Mouse (Mus musculus) adrenal gland, adult 8-10 months (tissue): ENCODE data around the gene Ncl. TPM values are rescaled to one million over a fixed set of nuclear protein-coding genes. Genes with fewer than 3 reads are reported as not detected.
"Not testable (repeated sequence)": the region's sequence is repeated elsewhere in the genome, so short reads cannot be mapped to it uniquely, and the experiment has no call there.

Experiments used
- DNase-seq: peaks from one replicate; pipeline ENCODE4 v3.0.0; 2022
- total RNA-seq, 4 experiments: library from RNA; stranded (reverse); gene quantifications; 2 replicates each; pipeline ENCODE4 v1.2.4; 2022

The Ncl gene
- total RNA-seq, 4 experiments from 2014 or later: 181 to 250 (median 204) TPM

GRCm38 (mm10) chr1:86358229-86358905, 833 bp downstream of the Ncl start:
- DNase-seq: no peak

GRCm38 (mm10) chr1:86354186-86354585, 5.0 kb downstream of the Ncl start:
- peak; percentile 49 for DNase-seq

DNA sequence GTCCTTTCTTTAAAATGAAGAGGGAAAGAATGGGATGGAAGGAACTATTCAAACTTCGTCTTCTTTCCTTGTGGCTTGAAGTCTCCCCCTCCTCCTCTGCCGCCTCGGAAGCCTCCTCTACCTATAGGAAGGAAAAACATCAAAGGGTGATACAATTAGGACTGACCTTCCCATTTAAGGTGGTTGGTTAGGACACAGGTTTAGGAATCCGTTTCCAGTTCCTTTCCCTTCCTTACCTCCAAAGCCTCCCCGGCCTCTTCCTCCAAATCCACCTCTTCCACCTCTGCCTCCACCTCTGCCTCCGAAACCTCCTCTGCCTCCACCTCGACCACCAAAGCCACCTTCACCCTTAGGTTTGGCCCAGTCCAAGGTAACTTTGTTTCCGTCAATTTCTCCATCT, 8.6 kb downstream of the Ncl start:
- no peak for DNase-seq

DNA sequence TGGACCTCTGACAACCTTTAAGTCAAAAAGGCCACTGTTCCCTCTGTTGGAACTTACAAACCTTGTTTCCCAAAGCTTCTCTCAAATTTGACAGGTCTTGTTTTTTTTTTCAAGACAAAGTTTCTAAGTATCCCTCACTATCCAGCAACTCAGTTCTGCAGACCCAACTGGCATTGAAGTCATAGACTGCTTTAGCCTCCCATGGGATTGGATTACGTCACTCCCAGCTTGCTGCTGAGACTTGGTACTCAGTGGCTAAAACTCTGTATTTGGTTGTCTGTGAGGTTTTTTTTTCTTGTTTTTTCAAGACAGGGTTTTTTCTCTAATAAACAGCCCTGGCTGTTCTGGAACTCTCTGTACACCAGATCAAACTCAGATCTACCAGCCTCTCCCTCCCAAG, 9.5 kb downstream of the Ncl start:
- DNase-seq: no peak

DNA sequence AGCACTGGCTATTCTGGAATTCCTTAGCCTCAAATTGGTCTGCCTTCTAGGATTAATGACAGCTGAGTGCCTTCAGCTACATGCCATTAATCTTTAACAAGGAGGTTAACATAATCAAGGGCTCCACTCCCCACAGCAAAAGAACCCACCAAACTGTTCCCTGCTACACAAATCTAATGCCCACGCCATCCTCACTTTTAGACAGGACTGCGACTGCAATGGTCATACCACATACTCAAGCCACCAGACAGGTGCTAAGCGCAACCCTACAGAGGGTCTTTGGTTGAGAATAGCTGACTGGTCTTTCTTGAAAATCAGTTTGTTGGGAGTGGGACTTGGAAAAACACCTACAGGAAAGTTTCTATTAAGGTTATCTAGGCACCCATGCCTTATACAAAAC, 10.0 kb downstream of the Ncl start:
- DNase-seq: no peak

DNA sequence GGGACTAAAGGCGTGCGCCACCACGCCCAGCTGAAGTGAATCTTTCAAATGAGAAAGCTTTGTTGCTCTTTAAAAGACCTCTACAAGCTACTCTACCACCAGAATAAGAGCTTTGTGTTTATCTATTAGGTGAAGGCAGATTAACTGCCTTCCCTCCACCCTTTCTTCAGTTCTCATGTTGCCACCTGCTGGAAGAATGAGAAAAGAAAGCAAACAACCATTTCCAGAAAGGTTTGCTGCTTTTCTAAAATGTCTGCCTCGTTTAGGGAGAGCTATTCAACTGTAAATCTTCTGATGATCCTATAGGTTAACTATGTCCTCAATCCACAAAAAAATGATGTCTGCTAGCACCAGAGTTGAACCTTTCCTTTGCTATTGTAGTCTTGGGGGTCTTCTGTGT, 10.4 kb downstream of the Ncl start:
- no peak for DNase-seq

GRCm38 (mm10) chr1:86348083-86348482, 11.1 kb downstream of the Ncl start:
- DNase-seq: no peak

GRCm38 (mm10) chr1:86347716-86348045, 11.5 kb downstream of the Ncl start:
- no peak for DNase-seq

GRCm38 (mm10) chr1:86346851-86347715, 12.1 kb downstream of the Ncl start:
- DNase-seq: no peak

DNA sequence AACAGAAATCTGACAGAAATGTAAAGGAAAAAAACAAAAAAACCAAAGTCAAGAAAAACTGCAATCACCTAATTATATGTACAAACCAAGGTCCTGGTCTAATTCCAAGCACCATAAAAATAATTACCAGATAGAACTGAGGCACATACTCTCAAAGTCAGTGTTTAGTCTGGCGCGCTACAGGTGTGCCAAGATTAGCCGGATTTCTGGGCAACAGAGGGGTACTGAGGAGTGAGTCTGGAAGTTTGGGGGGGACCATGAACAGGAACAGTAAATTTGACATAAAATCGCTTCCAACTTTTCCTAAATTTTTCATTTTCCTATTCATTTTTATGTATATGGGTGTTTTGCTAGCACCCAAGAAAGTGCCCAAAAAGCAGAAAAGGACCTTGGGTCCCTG, 13.2 kb downstream of the Ncl start:
- no peak for DNase-seq

GRCm38 (mm10) chr1:86345069-86345468, 14.1 kb downstream of the Ncl start:
- no peak for DNase-seq

DNA sequence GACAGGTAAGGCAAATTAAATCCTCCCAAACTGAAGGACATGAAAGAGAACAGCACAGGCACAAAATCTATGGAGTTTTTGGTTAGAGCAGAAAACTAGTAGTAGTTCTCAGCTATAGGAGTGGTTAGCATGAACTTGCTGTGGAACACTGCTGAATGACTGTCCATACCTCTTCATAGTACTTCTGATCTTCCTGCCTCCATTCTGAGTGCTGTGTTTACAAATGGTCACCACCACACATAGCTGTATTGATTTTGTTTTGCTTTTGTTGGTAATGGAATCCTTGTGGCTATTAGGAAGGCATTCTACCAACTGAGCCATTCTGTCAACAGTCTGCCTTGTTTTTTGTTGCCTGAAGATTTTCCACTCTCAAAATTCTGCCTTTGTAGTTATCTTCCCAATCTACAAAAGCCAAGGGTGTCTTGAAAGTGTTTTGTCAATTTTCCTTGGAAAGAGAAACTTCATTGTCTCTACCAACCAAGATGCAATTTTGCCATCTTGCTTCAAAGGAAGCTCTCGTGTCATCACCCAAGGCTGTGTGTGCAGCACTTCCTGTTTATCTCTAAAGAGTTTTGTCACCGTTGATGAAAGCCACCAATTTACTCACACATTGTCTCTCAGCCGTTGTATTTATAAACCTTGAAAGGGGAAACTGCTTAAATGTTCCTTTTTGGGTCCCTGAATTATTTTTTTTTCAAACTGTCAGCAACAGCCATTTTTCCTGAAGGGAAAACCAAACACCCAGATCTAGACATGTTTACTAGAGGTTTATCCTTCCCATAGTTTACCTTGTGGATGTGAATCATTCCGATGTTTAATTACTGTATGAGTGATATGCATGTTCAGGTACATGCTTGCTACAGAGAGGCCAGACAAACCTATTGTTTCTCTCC, 15.0 kb downstream of the Ncl start:
- DNase-seq: no peak

- DNase-seq: no peak
Observed at GRCm38 (mm10) chr1:86343087-86343645, 16.0 kb downstream of the Ncl start.

DNA sequence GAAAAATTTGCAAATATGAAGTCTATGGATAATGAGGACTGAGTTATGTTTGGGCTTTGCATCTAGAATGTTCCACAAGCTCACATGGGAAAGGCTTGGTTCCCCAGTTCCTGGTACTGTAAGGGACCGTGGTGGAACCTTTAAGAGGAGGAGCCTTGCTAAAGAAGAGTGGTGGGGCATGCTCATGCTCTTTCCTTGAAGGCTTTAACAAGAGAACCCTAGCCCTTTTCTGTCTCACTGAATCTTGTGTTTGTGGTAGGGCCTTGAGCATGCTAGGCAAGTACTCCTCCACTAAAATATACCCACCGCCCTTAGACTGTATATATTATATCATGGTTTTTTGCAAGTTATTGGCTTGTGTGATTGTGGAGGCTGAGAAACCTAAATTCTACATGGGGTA, 16.8 kb downstream of the Ncl start:
- DNase-seq: no peak

DNA sequence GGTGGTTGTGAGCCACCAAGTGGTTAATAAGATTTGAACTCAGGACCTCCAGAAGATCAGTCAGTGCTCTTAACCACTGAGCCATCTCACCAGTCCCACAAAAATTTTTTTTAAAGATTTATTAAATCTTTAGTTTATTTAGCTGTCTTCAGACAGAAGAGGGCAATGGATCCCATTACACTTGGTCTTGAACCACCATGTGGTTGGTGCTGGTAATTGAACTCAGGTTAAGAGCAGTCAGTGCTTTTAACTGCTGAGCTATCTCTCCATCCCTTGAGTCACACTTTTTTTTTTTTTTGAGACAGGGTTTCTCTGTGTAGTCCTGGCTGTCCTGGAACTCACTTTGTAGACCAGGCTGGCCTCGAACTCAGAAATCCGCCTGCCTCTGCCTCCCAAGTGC, 18.1 kb downstream of the Ncl start:
- not testable (repeated sequence) for DNase-seq

- peak; percentile 48 for DNase-seq
Observed at GRCm38 (mm10) chr1:86339156-86339812, 19.9 kb downstream of the Ncl start.

- no peak for DNase-seq
Observed at GRCm38 (mm10) chr1:86336330-86336729, 22.9 kb downstream of the Ncl start.

GRCm38 (mm10) chr1:86320822-86321413, 38.3 kb downstream of the Ncl start:
- no peak for DNase-seq

DNA sequence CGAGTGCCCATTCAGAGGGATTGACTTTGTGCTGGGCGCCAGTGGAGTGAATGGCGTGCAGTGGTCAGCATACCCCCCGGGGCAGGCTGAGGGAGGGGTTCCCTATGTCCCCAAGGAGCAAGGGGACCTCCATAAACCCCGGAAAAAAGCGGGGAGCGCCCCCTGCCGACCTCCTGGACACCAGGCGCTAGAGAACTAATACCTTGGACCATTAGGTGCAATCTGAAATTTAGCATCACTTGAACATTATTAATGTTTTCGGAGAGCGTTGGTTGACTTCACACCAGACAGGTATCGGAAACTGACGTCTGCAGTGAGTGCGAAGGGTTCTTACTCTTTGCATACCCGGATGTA, 45.5 kb downstream of the Ncl start:
- no peak for DNase-seq

DNA sequence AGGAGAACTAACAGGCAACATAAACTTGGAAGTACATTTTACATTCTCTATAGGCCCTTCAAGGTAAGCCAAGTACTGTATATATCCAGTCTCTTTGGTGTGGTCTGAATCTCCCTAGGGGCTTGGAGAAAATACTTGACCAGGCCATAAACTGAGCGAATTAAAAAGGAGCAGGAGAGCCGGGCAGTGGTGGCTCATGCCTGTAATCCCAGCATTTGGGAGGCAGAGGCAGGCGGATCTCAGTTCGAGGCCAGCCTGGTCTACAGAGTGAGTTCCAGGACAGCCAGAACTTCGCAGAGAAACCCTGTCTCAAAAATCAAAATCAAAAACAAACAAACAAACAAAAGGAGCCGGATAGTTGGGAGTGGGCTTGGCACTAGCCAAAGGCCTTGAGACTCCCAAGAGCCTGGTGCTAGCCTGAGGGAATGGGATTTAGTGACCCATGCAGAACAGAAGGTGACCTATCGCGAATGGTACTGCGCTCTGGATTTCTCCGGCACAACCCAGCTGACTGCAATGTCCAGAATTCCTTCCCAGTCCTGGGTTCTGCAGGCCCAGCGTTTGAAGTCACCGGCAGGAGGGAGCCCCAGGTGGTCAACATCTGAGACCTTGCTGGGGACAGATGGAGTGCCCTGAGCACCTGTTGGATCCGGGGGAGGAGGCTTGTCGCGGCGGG, 46.0 kb downstream of the Ncl start:
- no peak for DNase-seq

DNA sequence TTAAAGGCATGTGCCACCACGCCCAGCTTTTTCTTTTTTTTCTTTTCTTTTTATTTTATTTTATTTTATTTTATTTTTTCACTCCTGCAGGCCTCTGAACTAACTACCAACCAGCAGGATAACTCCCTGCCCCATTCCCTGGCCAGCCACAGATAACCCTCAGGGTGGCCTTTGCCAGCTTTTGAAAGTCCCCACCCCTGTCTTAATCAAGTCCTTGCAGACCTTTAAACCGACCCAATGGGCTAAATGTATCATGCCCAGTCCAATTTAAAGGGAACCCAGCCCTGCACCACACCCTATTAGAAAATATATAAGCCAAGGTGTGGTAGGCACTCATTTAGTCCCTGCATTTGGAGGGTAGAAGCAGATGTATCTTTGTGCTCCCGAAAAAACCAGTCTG, 46.9 kb downstream of the Ncl start:
- no peak for DNase-seq
